Mouse (Mus musculus) left cerebral cortex, postnatal 14 days (tissue): Measurements from ENCODE around the gene Fbln5. TPM values are rescaled to one million over a fixed set of nuclear protein-coding genes. Genes with fewer than 3 reads are reported as not detected.

Experiments
- DNase-seq, 2 experiments: peaks; one replicate each; pipeline ENCODE4 v3.0.0; 2021 to 2022; ENCODE audit warnings: low spot score in 2 of 2, mixed read lengths in 1 of 2
- intact Hi-C: fragments of 180-260 bp; cut with DNase I; formaldehyde crosslinking; loops from one replicate; pipeline ENCODE4 v1.15.1; 2025
- total RNA-seq, 2 experiments: library from RNA; stranded (reverse); gene quantifications; 2 replicates each; pipeline ENCODE4 v1.2.3; 2021

The Fbln5 gene
- total RNA-seq, 2 experiments from 2014 or later, result 13.3 to 14.1 TPM

- intact Hi-C loops, result no loop called here
- no peak for DNase-seq
Observed at GRCm38 (mm10) chr12:101770283-101771015, 48.4 kb downstream of the Fbln5 start.

GRCm38 (mm10) chr12:101767306-101768053, 51.4 kb downstream of the Fbln5 start:
- DNase-seq, result no peak
- intact Hi-C loops, result no loop called here

GRCm38 (mm10) chr12:101766228-101766852, 52.5 kb downstream of the Fbln5 start:
- no peak for DNase-seq
- intact Hi-C loops, result no loop called here

- DNase-seq, result no peak
- intact Hi-C loops, result no loop called here
Observed at GRCm38 (mm10) chr12:101764870-101765269, 54.0 kb downstream of the Fbln5 start.

- intact Hi-C loops, result no loop called here
- no peak for DNase-seq
Observed at GRCm38 (mm10) chr12:101763065-101763464, 55.8 kb downstream of the Fbln5 start.

GRCm38 (mm10) chr12:101762054-101762453, 56.8 kb downstream of the Fbln5 start:
- DNase-seq, result no peak

GRCm38 (mm10) chr12:101759440-101760045, 59.3 kb downstream of the Fbln5 start:
- intact Hi-C loops, result no loop called here
- no peak for DNase-seq

More at GRCm38 (mm10) chr12:101762054-101762453, 56.8 kb downstream of the Fbln5 start:
- intact Hi-C loops, result no loop called here

GRCm38 (mm10) chr12:101758698-101759097, 60.2 kb downstream of the Fbln5 start:
- DNase-seq, result no peak
- intact Hi-C loops, result no loop called here

- intact Hi-C loops, result no loop called here
- no peak for DNase-seq
Observed at GRCm38 (mm10) chr12:101742375-101742774, 76.5 kb downstream of the Fbln5 start.

- DNase-seq, result no peak
- intact Hi-C loops, result no loop called here
Observed at GRCm38 (mm10) chr12:101740486-101740885, 78.4 kb downstream of the Fbln5 start.

GRCm38 (mm10) chr12:101740045-101740444, 78.8 kb downstream of the Fbln5 start:
- no peak for DNase-seq
- intact Hi-C loops, result no loop called here

- DNase-seq, result no peak
- intact Hi-C loops, result no loop called here
Observed at GRCm38 (mm10) chr12:101718755-101719150, 100.1 kb downstream of the Fbln5 start.

GRCm38 (mm10) chr12:101718054-101718754, 100.7 kb downstream of the Fbln5 start, which contains the start of gene Tc2n:
Gene Tc2n (minus strand): TSS chr12:101718523.
- intact Hi-C loops, result no loop called here
- DNase-seq, result peak; percentile 3 to 8

GRCm38 (mm10) chr12:101699176-101699575, 119.7 kb downstream of the Fbln5 start:
- intact Hi-C loops, result no loop called here
- DNase-seq, result no peak

Other genes starting within 250 kb of the Fbln5 start
- gene Tc2n, start 100.5 kb downstream of the Fbln5 start, total RNA-seq, result under 1 TPM; 0.23 to 0.29 TPM
- 10 to 100 TPM; 24.3 to 25.2 TPM for gene Trip11, start 94.2 kb upstream of the Fbln5 start, total RNA-seq
- 10 to 100 TPM; 19.2 to 20.2 TPM for gene Atxn3, start 139.2 kb upstream of the Fbln5 start, total RNA-seq
- 10 to 100 TPM; 31.1 to 32.0 TPM for gene Cpsf2, start 156.9 kb upstream of the Fbln5 start, total RNA-seq